Mouse (Mus musculus): ENCODE measurements around the gene Trim69.

- TF ChIP-seq CTCF (IDR thresholded peaks at IDR 0.05; ENCODE audit: extremely low read depth, insufficient read depth, low read length) (no peak), POLR2A (IDR thresholded peaks at IDR 0.05; ENCODE audit: extremely low read depth, insufficient read depth, low read length) (no peak)
Measured at GRCm38 (mm10) chr2:122156051-122156700, 4.3 kb upstream of the Trim69 start.
